Mouse (Mus musculus): Measurements from ENCODE around the gene Prr14l.
"Not testable (repeated sequence)": the region's sequence is repeated elsewhere in the genome, so short reads cannot be mapped to it uniquely, and the experiment has no call there.

Gene Prr14l

DNA sequence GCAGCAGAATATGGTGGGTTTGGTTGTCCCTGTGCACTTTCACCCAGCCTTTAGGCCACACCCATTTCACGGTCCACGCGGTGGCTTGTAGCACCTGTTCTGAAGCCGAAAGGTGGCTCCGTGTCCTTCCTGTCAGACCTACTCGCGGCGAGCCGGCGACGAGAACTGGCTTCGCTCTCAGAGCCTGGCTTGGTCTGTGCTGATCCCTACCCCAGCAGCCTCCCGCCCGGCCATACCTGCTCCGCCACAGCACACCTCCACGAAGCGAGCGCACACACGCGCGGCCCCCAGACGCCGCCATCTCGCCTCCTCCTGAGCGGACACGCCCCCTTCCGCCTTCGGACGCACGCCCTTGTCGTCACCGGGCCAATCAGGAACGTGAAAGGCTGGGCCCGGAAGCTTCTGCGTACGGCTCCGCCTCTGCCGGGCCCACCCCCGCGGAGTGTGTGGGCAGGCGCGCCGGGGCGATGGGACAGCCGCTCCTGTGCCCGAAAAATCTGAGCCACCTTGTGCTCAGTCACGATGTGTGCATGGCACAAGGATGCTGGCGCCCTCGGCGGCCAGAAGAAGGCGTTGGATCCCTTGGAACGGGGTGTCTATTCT, 68.6 kb downstream of the Prr14l start, which contains the start of gene Pisd:
TSS of gene Pisd (minus strand) at position 334 of the 603 bp plus-strand sequence.
- DNase-seq: peak; percentile 96

DNA sequence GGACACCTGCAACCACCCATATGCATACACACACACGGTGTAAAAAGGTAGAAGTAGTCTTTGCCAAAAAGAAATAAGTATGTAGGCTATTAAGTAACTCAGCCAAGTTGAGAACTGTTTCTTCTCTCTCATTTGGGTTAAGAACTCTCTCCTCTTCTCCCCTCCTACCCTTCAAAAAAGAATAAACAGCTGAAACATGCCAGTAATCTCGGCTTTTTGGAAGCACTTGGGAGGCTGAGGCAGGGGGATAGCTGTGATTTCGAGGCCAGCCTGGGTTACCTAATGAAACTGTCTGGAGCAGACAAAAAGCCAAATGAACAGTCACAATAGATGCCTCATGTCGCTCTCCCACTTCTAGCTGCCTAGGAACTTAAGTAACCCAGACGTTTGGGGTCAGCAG, 69.3 kb downstream of the Prr14l start:
- DNase-seq: no peak

DNA sequence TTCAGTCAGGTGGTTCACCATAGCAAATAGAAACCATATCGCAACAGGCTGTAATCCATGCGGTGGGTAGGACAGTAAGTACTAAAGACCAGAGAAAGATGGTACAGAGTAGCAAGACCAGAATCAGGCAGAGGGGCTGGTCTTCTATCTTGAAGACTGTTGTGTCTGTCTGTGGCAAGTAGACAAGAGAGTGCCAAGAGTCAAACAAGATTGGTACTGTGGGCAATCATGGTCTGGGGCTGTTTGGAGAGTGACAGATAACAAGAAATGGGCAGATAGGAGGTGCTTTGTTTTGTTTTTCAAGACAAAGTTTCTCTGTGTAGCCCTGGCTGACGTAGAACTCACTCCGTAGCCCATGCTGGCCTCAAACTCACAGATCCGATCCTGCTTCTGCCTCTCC, 72.5 kb downstream of the Prr14l start:
- no peak for DNase-seq

DNA sequence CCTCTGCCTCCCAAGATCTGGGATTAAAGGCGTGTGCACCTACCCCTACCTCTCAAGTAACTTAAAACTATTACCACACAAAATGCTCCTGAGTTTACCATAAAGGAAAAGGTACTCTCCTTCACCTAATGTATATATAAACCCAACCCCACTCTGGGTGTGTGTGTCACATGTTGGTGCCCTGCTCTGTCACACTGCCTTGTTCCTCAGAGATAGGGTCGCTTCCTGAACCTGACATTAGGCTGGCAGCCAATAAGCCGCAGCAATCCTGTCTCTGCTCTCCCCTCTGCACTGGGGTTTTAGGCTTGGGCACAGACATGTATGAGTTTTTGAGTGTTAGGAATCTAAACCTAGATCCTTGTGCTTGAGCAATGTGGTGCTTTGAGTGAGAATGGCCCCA, 75.9 kb downstream of the Prr14l start:
- no peak for DNase-seq

DNA sequence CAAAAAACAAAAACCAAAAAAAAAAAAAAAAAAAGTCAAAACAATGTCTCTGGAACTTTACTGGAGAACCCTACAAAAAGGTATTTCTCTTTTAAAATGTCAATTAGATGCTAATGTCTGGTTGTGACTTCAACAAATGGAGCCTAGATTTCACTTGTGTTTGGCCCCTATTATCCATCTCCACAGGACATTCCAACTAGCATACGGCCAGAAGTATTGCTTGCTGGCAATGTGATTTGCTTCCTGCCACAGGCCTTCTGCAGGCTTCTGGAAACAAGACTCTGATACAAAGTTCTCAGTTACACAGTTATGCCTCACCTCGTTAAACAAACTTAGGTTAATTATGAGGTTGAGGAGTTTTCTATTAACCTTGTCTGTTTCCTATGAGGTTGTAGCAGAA, 81.7 kb downstream of the Prr14l start:
- no peak for DNase-seq

DNA sequence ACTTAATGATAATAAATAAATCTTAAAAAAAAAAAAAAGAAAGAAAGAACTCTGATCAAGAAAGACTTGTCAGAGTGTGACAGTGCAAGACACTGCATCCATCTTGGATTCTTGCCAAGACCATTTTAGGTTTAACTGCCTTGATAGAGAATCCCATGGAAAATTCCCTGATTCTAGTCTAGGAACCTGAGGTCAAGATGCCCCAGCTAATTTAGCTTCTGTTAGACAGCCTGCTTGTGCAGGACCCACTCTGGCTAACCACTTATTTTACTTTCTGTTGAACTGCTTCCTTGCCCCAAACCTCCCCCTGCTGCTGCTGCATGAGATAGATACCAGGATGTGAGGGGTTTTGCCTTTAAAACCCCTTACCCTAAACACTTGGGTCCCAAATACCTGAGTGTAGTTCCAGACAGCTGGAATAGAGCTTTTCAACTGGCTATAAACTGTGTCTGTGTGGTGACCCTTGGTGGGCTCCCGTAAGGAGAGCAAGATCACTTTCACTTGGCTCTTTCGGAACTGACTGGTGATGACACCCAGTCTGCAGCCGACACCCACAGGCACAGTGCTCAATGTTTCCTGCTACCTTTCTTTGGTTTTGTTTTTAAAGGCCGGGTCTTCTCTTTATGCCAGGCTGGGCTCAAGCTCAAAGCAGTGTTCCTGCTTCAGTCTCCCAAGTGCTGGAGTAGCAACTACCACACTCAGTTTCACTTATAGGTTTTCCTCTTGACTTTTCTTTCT, 86.3 kb downstream of the Prr14l start:
- no peak for DNase-seq

DNA sequence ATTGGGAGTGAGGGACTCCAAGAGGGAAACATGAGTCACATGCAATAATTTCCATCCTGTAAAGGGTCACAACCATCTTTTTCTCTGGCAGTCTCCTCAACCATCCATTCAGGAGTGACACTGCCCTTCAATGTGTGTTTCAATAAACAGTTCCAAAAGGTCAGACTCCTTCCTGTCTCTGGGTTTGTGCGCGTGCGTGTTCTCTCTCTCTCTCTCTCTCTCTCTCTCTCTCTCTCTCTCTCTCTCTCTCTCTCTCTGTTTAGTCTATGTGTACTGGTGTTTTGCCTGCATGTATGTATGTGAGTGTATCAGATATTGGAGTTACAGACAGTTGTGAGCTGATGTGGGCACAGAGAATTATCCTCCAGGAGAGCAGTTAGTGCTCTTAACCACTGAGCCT, 87.1 kb downstream of the Prr14l start:
- DNase-seq: no peak

DNA sequence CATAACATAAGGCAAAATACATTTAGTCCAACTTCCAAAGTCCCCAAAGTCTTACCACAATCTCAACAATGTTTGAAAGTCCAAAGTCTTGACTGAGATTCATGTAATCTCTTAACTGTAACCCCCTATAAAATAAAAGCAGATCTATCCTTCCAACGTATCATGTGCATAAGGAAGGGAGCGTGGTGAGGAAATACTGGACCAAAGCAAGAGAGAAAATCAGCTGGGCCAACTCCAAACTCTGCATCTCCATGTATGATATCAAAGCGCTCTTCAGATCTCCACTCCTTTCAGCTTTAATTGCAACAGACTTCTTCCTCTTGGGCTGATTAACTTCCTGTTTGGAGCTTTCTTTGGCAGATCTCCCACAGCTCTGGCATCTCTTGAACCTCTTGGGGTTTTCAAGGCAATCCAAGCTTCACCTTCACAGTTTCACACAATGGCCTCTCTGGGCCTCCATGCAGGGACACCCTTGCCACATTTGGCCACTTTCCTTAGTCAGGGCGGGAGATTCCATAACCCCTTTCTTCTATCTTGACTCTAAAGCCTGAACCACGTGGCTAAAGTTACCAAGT, 92.4 kb downstream of the Prr14l start:
- peak; percentile 23 for DNase-seq

DNA sequence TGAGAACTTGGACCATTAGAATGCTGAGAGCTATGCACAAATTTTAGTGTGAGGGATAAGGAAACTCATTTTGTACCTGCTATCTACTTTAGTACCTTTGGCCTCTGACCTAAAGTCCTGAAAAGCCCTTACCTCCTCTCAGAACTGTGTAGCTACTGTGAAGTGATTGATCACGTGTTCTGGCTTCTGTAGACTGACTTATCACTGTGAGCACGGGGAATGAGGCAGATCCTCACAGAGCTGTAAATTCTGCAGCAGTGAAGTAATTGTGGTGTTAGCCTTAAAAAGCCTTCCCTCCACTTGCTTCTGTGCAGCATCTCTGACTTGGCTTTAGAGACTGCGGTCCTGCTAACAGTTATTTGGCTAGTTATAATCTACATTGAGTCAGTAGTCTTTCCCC, 93.3 kb downstream of the Prr14l start:
- DNase-seq: no peak

DNA sequence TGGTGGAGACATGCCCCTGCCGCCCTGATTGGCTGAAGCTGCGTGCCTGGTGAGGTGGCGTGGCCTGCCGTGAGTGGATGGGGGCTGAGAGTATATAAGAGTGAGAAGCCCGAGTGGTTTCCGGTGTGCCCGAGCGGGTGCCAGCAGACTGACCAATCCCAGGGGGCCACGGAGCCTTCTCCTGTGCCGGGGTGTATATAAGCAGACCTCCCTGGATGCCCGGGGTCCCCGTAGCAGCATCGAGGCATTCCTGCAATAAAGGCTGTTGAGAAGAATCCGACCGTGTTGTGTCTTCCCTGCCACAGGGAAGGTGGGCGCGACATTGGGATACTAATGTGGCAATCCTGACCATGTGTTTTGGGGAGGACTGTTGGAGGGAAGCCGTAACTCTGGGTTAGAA, 93.7 kb downstream of the Prr14l start:
- not testable (repeated sequence) for DNase-seq

DNA sequence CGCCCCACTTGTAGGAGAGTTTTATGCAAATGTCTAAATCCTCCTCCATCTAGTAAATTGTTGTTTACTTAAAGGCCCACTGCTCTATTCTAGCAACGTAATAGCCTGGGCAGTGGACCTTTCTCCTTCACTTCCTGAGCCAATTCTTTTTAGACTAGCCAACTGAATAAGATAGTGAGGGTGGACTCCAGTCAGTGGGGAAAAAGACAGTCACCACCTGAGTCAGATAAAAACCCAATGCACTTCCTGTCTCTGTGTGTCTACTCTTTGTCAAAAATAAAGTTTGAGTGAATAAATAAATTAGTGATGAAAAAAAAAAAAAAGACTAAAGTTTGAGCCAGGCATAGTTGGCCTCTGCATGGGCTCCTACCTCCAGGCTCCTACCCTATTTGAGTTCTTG, 94.4 kb downstream of the Prr14l start:
- DNase-seq: no peak

DNA sequence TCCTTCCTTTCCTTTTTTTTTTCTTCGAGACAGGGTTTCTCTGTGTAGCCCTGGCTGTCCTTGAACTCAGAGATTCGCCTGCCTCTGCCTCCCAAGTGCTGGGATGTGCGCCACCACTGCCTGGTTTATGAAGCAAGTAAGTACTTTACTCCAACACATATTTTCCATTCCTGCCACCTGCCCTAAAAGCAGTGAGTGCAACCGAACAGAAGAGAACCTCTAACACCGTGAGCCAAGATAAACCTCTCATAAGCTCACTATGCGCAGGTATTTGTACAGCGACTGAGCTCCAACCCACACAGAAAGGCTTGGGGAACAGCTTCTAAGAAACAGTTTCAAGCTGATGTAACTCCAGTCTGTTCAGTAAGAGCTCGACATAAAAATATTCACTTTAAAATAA, 97.9 kb downstream of the Prr14l start:
- no peak for DNase-seq

DNA sequence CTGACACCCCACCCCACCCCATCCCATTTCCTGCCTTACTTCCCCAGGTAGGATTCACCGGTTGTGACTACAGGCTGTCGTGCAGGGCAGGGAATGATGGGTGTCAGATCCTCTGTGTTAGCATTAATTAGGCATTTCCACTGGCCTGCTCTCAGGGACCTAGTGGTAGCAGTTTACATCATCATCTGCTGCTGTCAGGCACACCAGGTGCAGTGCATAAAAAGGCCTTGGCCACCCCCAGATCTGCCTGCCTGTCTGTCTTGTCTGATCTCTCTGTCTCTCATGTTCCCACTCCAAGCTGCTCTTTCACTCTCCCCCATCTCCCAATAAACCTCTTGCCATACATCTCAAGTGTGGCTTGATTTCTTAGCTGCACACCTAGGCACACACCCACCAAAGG, 102.3 kb downstream of the Prr14l start:
- DNase-seq: no peak

DNA sequence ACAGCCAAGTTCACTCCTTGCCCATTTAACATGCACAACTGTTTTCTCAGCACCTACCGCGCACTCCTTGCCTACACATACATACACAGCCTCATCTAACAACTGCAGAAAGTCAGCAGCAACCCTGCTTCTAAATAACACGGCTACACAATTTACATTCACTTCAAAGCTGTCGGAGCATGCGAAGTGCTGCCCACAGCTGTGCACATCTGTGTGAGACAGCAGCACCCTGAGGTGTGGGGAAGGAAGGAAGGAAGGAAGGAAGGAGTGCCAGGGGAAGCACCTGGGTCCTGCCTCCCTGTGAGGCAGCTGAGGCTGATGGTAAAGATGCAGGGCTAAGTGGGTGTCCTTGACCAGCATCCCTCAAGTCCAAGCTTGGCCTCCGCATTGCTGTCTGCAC, 105.1 kb downstream of the Prr14l start:
- no peak for DNase-seq

DNA sequence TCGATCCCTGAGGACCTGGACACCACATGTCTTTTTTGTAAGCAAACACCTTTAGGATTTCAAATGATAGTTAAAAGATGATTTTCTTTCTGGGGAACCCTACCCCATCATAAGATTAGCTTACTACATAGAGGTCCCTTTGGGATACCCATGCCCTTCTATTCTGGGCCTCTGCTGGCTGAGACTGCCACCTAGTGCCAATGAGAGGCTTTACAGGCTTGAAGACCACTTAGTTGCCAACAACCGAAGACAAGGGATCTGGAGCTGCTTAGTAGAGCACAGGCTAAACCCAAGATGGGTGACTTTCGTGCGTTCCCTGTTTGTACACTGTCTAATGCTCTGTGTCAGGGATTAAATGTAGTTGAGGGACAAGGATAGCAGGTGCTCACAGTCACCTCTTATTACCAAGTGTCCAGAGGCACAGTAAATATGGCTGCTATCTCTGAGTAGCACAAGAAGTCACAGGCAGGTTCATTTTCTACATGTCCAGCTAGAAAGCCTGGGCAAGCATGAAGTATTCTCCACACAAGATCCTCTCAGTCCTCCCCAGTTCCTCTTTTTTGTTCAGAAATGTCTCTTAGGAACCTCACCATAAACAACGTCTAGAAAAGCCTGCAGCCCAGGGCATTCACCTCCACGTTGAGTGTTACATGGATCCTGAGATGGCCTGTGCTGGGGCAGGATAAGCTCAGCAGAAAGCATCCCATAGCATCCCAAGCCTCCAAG, 106.2 kb downstream of the Prr14l start:
- DNase-seq: peak; percentile 69

DNA sequence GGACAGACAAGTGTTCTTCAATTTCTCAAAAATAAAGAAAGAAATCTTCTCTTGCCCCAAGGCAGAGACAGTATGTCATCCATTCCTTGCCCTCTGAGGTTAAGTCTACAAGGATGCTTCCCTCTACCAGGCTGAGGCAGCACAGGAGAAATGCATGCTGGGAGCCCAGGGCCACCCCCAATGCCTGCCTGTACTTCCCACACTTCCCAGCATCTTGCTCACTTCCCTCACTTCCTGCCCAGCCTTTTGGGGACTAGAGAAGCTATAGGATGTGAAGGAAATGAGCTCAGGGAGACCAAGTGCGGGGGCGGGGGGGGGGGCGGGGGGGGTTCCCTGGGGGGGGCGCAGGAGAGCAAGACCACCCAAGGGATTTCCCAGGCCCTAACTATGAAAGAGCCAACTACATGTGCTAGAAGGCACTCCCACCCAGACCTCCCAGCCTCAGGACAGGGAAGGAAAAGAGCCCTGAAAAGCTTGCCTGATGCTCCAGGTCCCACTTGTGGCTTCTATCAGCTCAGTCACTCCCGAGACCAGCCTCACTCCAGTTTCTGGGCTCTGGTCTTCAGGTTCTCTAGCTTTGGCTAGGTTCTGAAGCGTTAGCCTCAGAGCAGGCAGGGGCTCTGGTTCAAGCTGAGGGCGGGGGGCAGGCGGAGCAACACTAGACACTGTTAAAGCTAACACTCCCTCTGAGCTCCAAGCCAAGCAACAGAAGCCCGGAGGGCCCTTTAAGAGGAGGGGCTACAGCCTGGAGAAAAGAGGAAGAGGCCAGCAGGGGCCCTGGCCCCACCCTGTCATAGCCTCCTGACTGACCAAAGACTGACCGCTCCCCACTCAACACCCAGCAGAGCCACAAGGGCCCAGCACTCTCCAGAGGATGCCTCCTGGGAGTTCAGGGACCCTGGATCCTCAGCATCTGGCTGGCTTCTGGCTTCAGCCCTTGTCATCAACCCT, 108.1 kb downstream of the Prr14l start:
- DNase-seq: peak; percentile 87

DNA sequence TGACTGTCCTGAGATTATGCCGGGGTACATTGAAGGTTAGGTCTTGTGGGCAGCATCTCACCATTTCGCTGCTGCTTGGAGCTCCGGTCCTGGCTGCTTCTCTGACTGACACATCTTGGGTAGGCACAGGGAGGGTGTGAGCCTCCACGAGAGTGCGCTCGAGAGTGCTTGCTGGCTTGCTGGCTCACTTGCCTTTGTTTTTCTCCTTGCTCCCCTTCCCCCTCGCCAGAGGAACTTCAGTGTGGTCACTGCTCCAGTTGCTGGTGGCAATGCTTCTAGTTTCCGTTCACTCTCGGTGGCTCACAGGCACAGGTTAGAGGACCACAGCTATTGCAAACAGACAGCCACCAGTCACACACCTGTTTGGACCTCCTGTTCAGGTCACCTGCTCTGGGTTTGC, 111.9 kb downstream of the Prr14l start:
- no peak for DNase-seq

DNA sequence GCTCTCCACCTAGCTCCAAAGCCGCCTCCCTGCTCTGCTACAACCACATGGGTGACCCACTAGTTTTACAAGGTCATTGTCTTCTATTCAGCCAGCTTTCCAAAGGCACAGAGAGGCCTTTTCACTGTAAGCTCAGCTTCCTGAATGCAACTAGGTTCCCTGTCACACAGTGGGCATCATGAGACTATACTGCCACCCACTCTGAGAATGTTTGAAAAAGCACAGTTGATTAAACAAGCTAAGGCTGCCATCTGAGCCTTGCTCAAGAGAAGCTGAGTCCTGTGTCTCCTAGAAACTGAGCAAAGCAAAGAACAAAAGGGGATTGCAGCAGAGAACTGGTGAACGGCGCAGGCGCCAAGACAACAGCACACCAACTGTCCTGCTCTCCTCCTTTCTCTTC, 112.7 kb downstream of the Prr14l start:
- not testable (repeated sequence) for DNase-seq

DNA sequence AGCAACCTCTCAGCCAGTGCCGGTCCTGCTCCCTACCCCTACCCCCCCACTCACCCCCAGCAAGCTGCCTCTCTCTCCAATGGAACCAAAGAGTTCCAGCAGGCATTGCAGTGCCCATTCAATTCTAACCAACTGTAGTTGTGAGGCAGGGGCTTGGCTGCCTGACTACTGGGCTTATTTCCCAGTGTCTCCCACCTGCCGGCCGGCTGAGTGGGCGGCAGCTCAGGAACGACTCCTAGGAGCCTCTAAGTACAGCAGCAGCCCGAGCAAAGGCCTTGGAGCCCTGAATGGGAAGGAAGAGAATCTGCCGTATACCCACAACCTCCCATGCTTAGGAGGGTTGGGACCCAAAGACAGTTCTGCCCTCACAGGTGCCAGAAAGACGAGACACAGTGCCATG, 113.2 kb downstream of the Prr14l start:
- DNase-seq: not testable (repeated sequence)

DNA sequence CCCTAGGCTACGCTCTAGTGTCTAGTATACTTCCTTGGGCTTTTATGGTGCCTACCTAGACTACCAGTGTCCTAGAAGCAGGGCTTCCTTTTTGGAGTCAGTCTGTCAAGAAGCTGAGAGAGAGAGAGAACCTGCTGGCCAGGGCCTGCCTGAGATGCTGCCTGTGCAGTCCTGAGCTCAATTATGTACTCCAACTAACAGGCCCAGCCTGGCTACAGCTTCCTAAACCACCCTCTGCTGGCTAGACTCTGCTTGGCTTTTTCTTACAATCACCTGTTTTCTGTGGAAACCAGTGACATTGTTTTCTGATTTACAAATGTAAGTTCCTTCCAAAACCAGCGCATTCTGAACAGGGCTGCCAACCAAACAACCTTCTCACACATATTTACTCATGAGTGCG, 113.9 kb downstream of the Prr14l start:
- DNase-seq: no peak
